Mouse (Mus musculus) layer of hippocampus, adult 2 months (tissue): ENCODE data around the gene Pdk1. TPM values are rescaled to one million over a fixed set of nuclear protein-coding genes. Genes with fewer than 3 reads are reported as not detected.
A peak's percentile ranks its signal among the peaks of the same experiment; 100 is the strongest.
"Not testable (repeated sequence)": the region's sequence is repeated elsewhere in the genome, so short reads cannot be mapped to it uniquely, and the experiment has no call there.

ENCODE experiments used
- DNase-seq, 2 experiments: peaks; one replicate each; pipeline ENCODE4 v3.0.0; 2022; ENCODE audit warnings: low spot score in 2 of 2
- H3K27ac ChIP-seq: fragments of 200-600 bp; 2 replicates; pipeline ENCODE4 v1.8.1; 2022
- H3K4me3 ChIP-seq: fragments of 200-600 bp; 2 replicates; pipeline ENCODE4 v1.8.1; 2022; ENCODE audit warnings: mild to moderate bottlenecking
- CTCF ChIP-seq: fragments of 200-600 bp; conservative IDR thresholded peaks from 2 replicates; pipeline ENCODE4 v1.8.1; 2022; ENCODE audit warnings: antibody characterized with exemption, mild to moderate bottlenecking, moderate library complexity
- long read RNA-seq, 2 experiments: library from polyadenylated mRNA; stranded (forward); transcript quantifications; one replicate each; pipeline ENCODE4 v2.0.0; 2021; ENCODE audit warnings: borderline mapping rate in 2 of 2
- total RNA-seq, 2 experiments: library from RNA; stranded (reverse); gene quantifications; 2 replicates each; pipeline ENCODE4 v1.2.3; 2021

Gene Pdk1
- total RNA-seq = 10 to 100 TPM; 38.8 to 39.5 TPM
- long read RNA-seq, experiment 1, full-length matches to known transcripts = 16 of 23 reads
- long read RNA-seq, experiment 1, partial matches to known transcripts = 4 of 23 reads
- long read RNA-seq, experiment 1, other reads (novel, unspliced or antisense) = 3 of 23 reads
- long read RNA-seq, experiment 2, full-length matches to known transcripts = 29 of 34 reads
- long read RNA-seq, experiment 2, partial matches to known transcripts = 2 of 34 reads
- long read RNA-seq, experiment 2, other reads (novel, unspliced or antisense) = 3 of 34 reads

- 0 out of 2 replicates have a peak, but pooled peaks have one; percentile 6 for TF ChIP-seq CTCF
- Histone ChIP-seq H3K4me3 (peak within 1 kb of the TSS; percentile 93), H3K27ac (peak within 1 kb of the TSS; percentile 96)
- DNase-seq = peak; percentile 98
These were observed at the start of gene Pdk1 for GRCm38 (mm10) chr2:71872801-71873443. Pdk1 (plus strand) TSS chr2:71873224.

- H3K27ac ChIP-seq = no peak overlapping the region
- no peak for TF ChIP-seq CTCF
- DNase-seq = no peak
- no peak overlapping the region for H3K4me3 ChIP-seq
These were observed 48.9 kb upstream of the Pdk1 start for GRCm38 (mm10) chr2:71824146-71824545.

- H3K4me3 ChIP-seq = no peak overlapping the region
- no peak for TF ChIP-seq CTCF
- DNase-seq = no peak
- no peak overlapping the region for H3K27ac ChIP-seq
These were observed 45.3 kb upstream of the Pdk1 start for GRCm38 (mm10) chr2:71827711-71828110.

GRCm38 (mm10) chr2:71828928-71829327 is 44.1 kb upstream of the Pdk1 start:
- TF ChIP-seq CTCF = no peak
- no peak for DNase-seq
- Histone ChIP-seq H3K4me3 (no peak overlapping the region), H3K27ac (no peak overlapping the region)

- no peak for TF ChIP-seq CTCF
- Histone ChIP-seq H3K4me3 (no peak overlapping the region), H3K27ac (no peak overlapping the region)
- no peak for DNase-seq
These were observed 39.4 kb upstream of the Pdk1 start for GRCm38 (mm10) chr2:71833626-71834025.

- TF ChIP-seq CTCF = no peak
- Histone ChIP-seq H3K27ac (no peak overlapping the region), H3K4me3 (no peak overlapping the region)
- DNase-seq = no peak
These were observed 38.7 kb upstream of the Pdk1 start for GRCm38 (mm10) chr2:71834371-71834770.

GRCm38 (mm10) chr2:71835556-71835955 is 37.5 kb upstream of the Pdk1 start:
- DNase-seq = no peak
- Histone ChIP-seq H3K4me3 (no peak overlapping the region), H3K27ac (no peak overlapping the region)
- no peak for TF ChIP-seq CTCF

- H3K27ac ChIP-seq = no peak overlapping the region
- no peak for DNase-seq
- H3K4me3 ChIP-seq = no peak overlapping the region
- TF ChIP-seq CTCF = no peak
These were observed 36.8 kb upstream of the Pdk1 start for GRCm38 (mm10) chr2:71836232-71836631.

- Histone ChIP-seq H3K4me3 (no peak overlapping the region), H3K27ac (no peak overlapping the region)
- DNase-seq = no peak
- TF ChIP-seq CTCF = no peak
These were observed 35.8 kb upstream of the Pdk1 start for GRCm38 (mm10) chr2:71837261-71837660.

- Histone ChIP-seq H3K27ac (no peak overlapping the region), H3K4me3 (no peak overlapping the region)
- TF ChIP-seq CTCF = peak; percentile 86
- DNase-seq = peak; percentile 52 to 77
These were observed 35.2 kb upstream of the Pdk1 start for GRCm38 (mm10) chr2:71837791-71838190.

- TF ChIP-seq CTCF = no peak
- Histone ChIP-seq H3K27ac (no peak overlapping the region), H3K4me3 (no peak overlapping the region)
- DNase-seq = no peak
These were observed 29.7 kb upstream of the Pdk1 start for GRCm38 (mm10) chr2:71843316-71843715.

- no peak for DNase-seq
- no peak for TF ChIP-seq CTCF
- Histone ChIP-seq H3K4me3 (no peak overlapping the region), H3K27ac (no peak overlapping the region)
These were observed 28.1 kb upstream of the Pdk1 start for GRCm38 (mm10) chr2:71844906-71845305.

GRCm38 (mm10) chr2:71852161-71852560 is 20.9 kb upstream of the Pdk1 start:
- DNase-seq = peak in 1 of 2 experiments; percentile 57
- H3K4me3 ChIP-seq, H3K27ac ChIP-seq: not testable (repeated sequence)
- TF ChIP-seq CTCF = peak; percentile 66

GRCm38 (mm10) chr2:71855076-71855475 is 17.9 kb upstream of the Pdk1 start:
- no peak overlapping the region for H3K4me3 ChIP-seq
- H3K27ac ChIP-seq = no peak overlapping the region
- TF ChIP-seq CTCF = no peak
- no peak for DNase-seq
